Mouse (Mus musculus): ENCODE results near the gene Dlgap3.

DNA sequence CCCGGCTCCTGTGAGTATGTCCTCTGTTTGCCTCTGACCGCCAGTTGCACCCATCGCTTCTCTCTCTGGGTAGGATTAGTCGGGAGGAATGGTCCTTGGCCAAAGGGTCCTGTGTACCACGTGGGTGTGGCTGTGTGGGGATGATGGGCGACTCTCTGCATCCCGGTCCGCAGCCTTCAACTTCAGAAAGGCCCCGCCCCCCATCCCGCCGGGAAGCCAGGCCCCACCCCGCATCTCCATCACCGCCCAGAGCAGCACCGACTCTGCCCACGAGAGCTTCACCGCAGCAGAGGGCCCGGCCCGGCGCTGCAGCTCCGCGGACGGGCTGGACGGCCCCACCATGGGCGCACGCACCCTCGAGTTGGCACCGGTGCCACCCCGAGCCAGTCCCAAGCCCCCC lies 45.5 kb downstream of the Dlgap3 start:
- TF ChIP-seq CTCF (IDR thresholded peaks at IDR 0.05; ENCODE audit: borderline replicate concordance, insufficient read depth, low read length), result no peak
- no peak for TF ChIP-seq POLR2A (IDR thresholded peaks at IDR 0.05; ENCODE audit: low read depth, low read length)

All from embryonic fibroblast, embryonic 13.5 days (primary cell).